Mouse (Mus musculus): ENCODE results near the gene Prkacb. TPM values are rescaled to one million over a fixed set of nuclear protein-coding genes. Genes with fewer than 3 reads are reported as not detected.

Prkacb gene
- total and polyA plus RNA-seq, 3 experiments, result 16.5 to 55.6 (median 31.8) TPM

- Histone ChIP-seq H3K27me3 (ENCODE audit: control insufficient read depth in 1 of 2, insufficient read depth in 2 of 2, low read length in 2 of 2) (no peaks in the 10 kb centered on the region), H3K79me2 (ENCODE audit: control insufficient read depth, insufficient read depth, low read length, poor library complexity) (no peaks in the 10 kb centered on the region), H3K4me3 (ENCODE audit: control insufficient read depth in 1 of 2, insufficient read depth in 1 of 2, low read depth in 2 of 2, low read length in 2 of 2) (no peak overlapping the region; a peak in 1 of 4 replicates), H3K4me1 (ENCODE audit: control insufficient read depth in 1 of 2, insufficient read depth in 2 of 2, low read length in 2 of 2) (peaks cover 12 to 14% of the 10 kb centered on the region in 2 experiments), H3K36me3 (ENCODE audit: control insufficient read depth in 1 of 2, insufficient read depth in 2 of 2, low read length in 2 of 2) (peaks cover 0 to 15% of the 10 kb centered on the region in 2 experiments; a peak in 3 of 4 replicates), H3K27ac (ENCODE audit: control insufficient read depth, low read depth, low read length) (peak overlapping the region; percentile 76), H3K9me3 (replicated peaks; ENCODE audit: insufficient read depth, low read length) (no peaks in the 10 kb centered on the region), H3K9ac (ENCODE audit: control insufficient read depth, low read depth, low read length, poor library complexity, severe bottlenecking) (0 out of 2 replicates have a peak overlapping the region, but pooled peaks have one; percentile 8)
- DNase-seq (ENCODE audit: low read depth, low spot score), result peak; percentile 45
- no peak for TF ChIP-seq TAL1 (IDR thresholded peaks at IDR 0.05; ENCODE audit: low read length)
- TF ChIP-seq ZNF384 (IDR thresholded peaks at IDR 0.05; ENCODE audit: low read depth, low read length), result no peak
- TF ChIP-seq GATA1 (IDR thresholded peaks at IDR 0.05; ENCODE audit: low read depth, low read length), result 0 out of 2 replicates have a peak, but pooled peaks have one; percentile 25
These were observed 77.1 kb downstream of the Prkacb start for GRCm38 (mm10) chr3:146735657-146736056.

GRCm38 (mm10) chr3:146734907-146735629, 77.7 kb downstream of the Prkacb start:
- H3K27ac ChIP-seq (ENCODE audit: control insufficient read depth, low read depth, low read length), result peak overlapping the region; percentile 76
- H3K79me2 ChIP-seq (ENCODE audit: control insufficient read depth, insufficient read depth, low read length, poor library complexity), result no peaks in the 10 kb centered on the region
- peaks cover 12 to 14% of the 10 kb centered on the region in 2 experiments for H3K4me1 ChIP-seq (ENCODE audit: control insufficient read depth in 1 of 2, insufficient read depth in 2 of 2, low read length in 2 of 2)
- no peaks in the 10 kb centered on the region for H3K9me3 ChIP-seq (replicated peaks; ENCODE audit: insufficient read depth, low read length)
- H3K36me3 ChIP-seq (ENCODE audit: control insufficient read depth in 1 of 2, insufficient read depth in 2 of 2, low read length in 2 of 2), result peaks cover 0 to 15% of the 10 kb centered on the region in 2 experiments; a peak in 3 of 4 replicates
- no peak overlapping the region; a peak in 1 of 4 replicates for H3K4me3 ChIP-seq (ENCODE audit: control insufficient read depth in 1 of 2, insufficient read depth in 1 of 2, low read depth in 2 of 2, low read length in 2 of 2)
- H3K27me3 ChIP-seq (ENCODE audit: control insufficient read depth in 1 of 2, insufficient read depth in 2 of 2, low read length in 2 of 2), result no peaks in the 10 kb centered on the region
- TF ChIP-seq ZMIZ1 (IDR thresholded peaks at IDR 0.05; ENCODE audit: low read depth, low read length) (no peak), TAL1 (IDR thresholded peaks at IDR 0.05; ENCODE audit: low read length) (no peak), MXI1 (IDR thresholded peaks at IDR 0.05; ENCODE audit: low read depth, low read length) (peak; percentile 66), TBP (IDR thresholded peaks at IDR 0.05; ENCODE audit: low read depth, low read length) (no peak), ETS1 (IDR thresholded peaks at IDR 0.05; ENCODE audit: low read depth, low read length) (peak; percentile 68), NRF1 (IDR thresholded peaks at IDR 0.05; ENCODE audit: insufficient read depth, low read depth, low read length, poor library complexity, severe bottlenecking) (no peak), ZC3H11A (IDR thresholded peaks at IDR 0.05; ENCODE audit: low read depth, low read length) (no peak), CHD2 (IDR thresholded peaks at IDR 0.05; ENCODE audit: low read length) (no peak), E2F4 (IDR thresholded peaks at IDR 0.05; ENCODE audit: borderline replicate concordance, low read depth, low read length) (no peak), POLR2A (IDR thresholded peaks at IDR 0.05; ENCODE audit: control insufficient read depth in 1 of 2, insufficient read depth in 1 of 2, low read depth in 1 of 2, low read length in 2 of 2, poor library complexity in 1 of 2) (no peak), USF1 (IDR thresholded peaks at IDR 0.05; ENCODE audit: low read depth, low read length) (no peak), EP300 (IDR thresholded peaks at IDR 0.05; ENCODE audit: low read depth in 1 of 2, low read length in 2 of 2) (peak; percentile 48 to 64), MAX (IDR thresholded peaks at IDR 0.05; ENCODE audit: low read length) (peak; percentile 59), RCOR1 (IDR thresholded peaks at IDR 0.05; ENCODE audit: low read depth, low read length) (peak; percentile 65), SIN3A (IDR thresholded peaks at IDR 0.05; ENCODE audit: low read length) (peak; percentile 55; the same call in 1 of the 2 replicates), TCF12 (IDR thresholded peaks at IDR 0.05; ENCODE audit: low read depth, low read length) (peak; percentile 48), CHD1 (IDR thresholded peaks at IDR 0.05; ENCODE audit: low read depth, low read length) (no peak), GATA1 (IDR thresholded peaks at IDR 0.05; ENCODE audit: low read depth, low read length) (peak; percentile 90), USF2 (IDR thresholded peaks at IDR 0.05; ENCODE audit: borderline replicate concordance in 1 of 2, insufficient read depth in 1 of 2, low read depth in 1 of 2, low read length in 2 of 2) (no peak), MYC (IDR thresholded peaks at IDR 0.05; ENCODE audit: low read depth, low read length) (0 out of 2 replicates have a peak, but pooled peaks have one; percentile 72)
- H3K9ac ChIP-seq (ENCODE audit: control insufficient read depth, low read depth, low read length, poor library complexity, severe bottlenecking), result 0 out of 2 replicates have a peak overlapping the region, but pooled peaks have one; percentile 8
- DNase-seq (ENCODE audit: low read depth, low spot score), result peak; percentile 75
